Mouse (Mus musculus) ES-E14 (cell line): ENCODE measurements around the gene Stx1b.

Experiments used
- CHD2 ChIP-seq: IDR thresholded peaks from 2 replicates; pipeline ENCODE4 v1.6.1; 2014; ENCODE audit warnings: mild to moderate bottlenecking, low read depth, low read length, inconsistent platforms
- ZC3H11A ChIP-seq: IDR thresholded peaks from 2 replicates; pipeline ENCODE4 v1.6.1; 2012; ENCODE audit warnings: low read depth, mild to moderate bottlenecking, inconsistent platforms, low read length, borderline replicate concordance
- ZNF384 ChIP-seq: IDR thresholded peaks from 2 replicates; pipeline ENCODE4 v1.6.1; 2012; ENCODE audit warnings: low read depth, low read length, inconsistent platforms

DNA sequence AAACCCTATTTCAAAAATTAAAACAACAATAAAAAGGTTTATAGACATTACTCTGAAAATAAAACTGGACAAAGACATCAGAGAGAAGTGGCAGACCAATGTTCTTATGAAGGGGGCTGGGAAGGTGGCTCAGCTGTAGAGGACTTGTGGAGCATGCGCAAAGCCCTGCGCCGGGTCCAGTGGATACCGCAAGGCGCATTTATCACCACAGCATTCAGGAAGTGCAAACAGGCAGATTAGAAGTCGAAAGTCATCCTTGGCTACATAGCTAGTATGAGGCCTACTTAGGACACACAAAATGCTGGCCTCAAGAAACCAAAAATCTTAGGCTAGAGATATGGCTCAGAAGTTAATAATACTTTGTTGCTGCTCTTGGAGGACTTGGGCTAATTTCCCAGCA lies 33.9 kb upstream of the Stx1b start:
- TF ChIP-seq ZC3H11A (no peak), CHD2 (no peak), ZNF384 (no peak)
